In genomic region chr2:51914944-51915680, GRCm38 (mm10) we compare ENCODE assay signal across 7 mouse cellular contexts. TPM values are rescaled to one million over a fixed set of nuclear protein-coding genes. Genes with fewer than 3 reads are reported as not detected.
DNase-seq lines count a peak whose midpoint lies in the region; ATAC-seq lines count a peak whose summit lies in the region.

No protein-coding gene starts in this region.

- ATAC-seq in cerebellum, adult (ENCODE audit: insufficient number of reproducible peaks, low FRiP score, low TSS enrichment): peak; percentile 82
- peak; percentile 86 for ATAC-seq in forebrain, embryonic 13.5 days
- ATAC-seq in hindbrain, embryonic 12.5 days (ENCODE audit: low FRiP score): peak; percentile 85
- peak; percentile 90 for ATAC-seq in megakaryocyte, adult 5-6 weeks (ENCODE audit: poor library complexity, severe bottlenecking)

- H3K27ac ChIP-seq in forebrain, embryonic 13.5 days: no peak overlapping the region
- no peak overlapping the region for H3K27ac ChIP-seq in hindbrain, embryonic 12.5 days

- no peak overlapping the region for H3K4me2 ChIP-seq in forebrain, embryonic 13.5 days
- no peak overlapping the region for H3K4me2 ChIP-seq in hindbrain, embryonic 12.5 days (replicated peaks)

- no peak overlapping the region for H3K4me3 ChIP-seq in forebrain, embryonic 13.5 days
- H3K4me3 ChIP-seq in hindbrain, embryonic 12.5 days: no peak overlapping the region

- DNase-seq in R1 (ENCODE audit: low read depth, low spot score): peak; percentile 83
- DNase-seq in layer of hippocampus, adult 9-11 months: peak; percentile 48
- peak; percentile 82 to 86 for DNase-seq in right cerebral cortex, adult 2 months (ENCODE audit: low spot score in 2 of 2)

- no peaks in the 10 kb centered on the region for H3K36me3 ChIP-seq in forebrain, embryonic 13.5 days (ENCODE audit: poor library complexity, severe bottlenecking)
- H3K36me3 ChIP-seq in hindbrain, embryonic 12.5 days: no peaks in the 10 kb centered on the region

- H3K9ac ChIP-seq in forebrain, embryonic 13.5 days: no peak overlapping the region
- H3K9ac ChIP-seq in hindbrain, embryonic 12.5 days: no peak overlapping the region

- H3K4me1 ChIP-seq in forebrain, embryonic 13.5 days: no peaks in the 10 kb centered on the region
- H3K4me1 ChIP-seq in hindbrain, embryonic 12.5 days: peaks cover 5% of the 10 kb centered on the region; the same call in 1 of the 2 replicates

- H3K27me3 ChIP-seq in forebrain, embryonic 13.5 days: no peaks in the 10 kb centered on the region
- H3K27me3 ChIP-seq in hindbrain, embryonic 12.5 days: no peaks in the 10 kb centered on the region

- H3K9me3 ChIP-seq in forebrain, embryonic 13.5 days (replicated peaks): no peaks in the 10 kb centered on the region
- H3K9me3 ChIP-seq in hindbrain, embryonic 12.5 days (replicated peaks): no peaks in the 10 kb centered on the region

- WGBS in forebrain, embryonic 13.5 days: 10% methylated on average over 5 of the region's 5 CpGs
- WGBS in hindbrain, embryonic 12.5 days: 7% methylated on average over 5 of the region's 5 CpGs

RNA-seq across cellular contexts. Expression of gene Rbm43, which starts 19.9 kb away (rescaled TPM):
- polyA plus RNA-seq in forebrain, embryonic 13.5 days (2015; fragmentation: Nextera tagmentation; extraction: Ambion mirVana): 5.0 and 5.9 TPM in 2 replicates
- polyA plus RNA-seq in hindbrain, embryonic 12.5 days (2016; fragmentation: Nextera tagmentation; extraction: Ambion mirVana): 7.5 and 10.4 TPM in 2 replicates
- total RNA-seq in megakaryocyte, adult 5-6 weeks (2015): 56.6 and 63.6 TPM in 2 replicates
- 32.9 and 39.2 TPM in 2 replicates for total RNA-seq in megakaryocyte, adult 5-6 weeks (2017)

RNA-seq across cellular contexts. Expression of gene Nmi, which starts 58.2 kb away (rescaled TPM):
- polyA plus RNA-seq in forebrain, embryonic 13.5 days (2015; fragmentation: Nextera tagmentation; extraction: Ambion mirVana): 3.9 and 6.2 TPM in 2 replicates
- 7.8 and 9.9 TPM in 2 replicates for polyA plus RNA-seq in hindbrain, embryonic 12.5 days (2016; fragmentation: Nextera tagmentation; extraction: Ambion mirVana)
- total RNA-seq in megakaryocyte, adult 5-6 weeks (2015): 50.0 and 64.0 TPM in 2 replicates
- 86.5 and 104 TPM in 2 replicates for total RNA-seq in megakaryocyte, adult 5-6 weeks (2017)
